Mouse (Mus musculus): ENCODE measurements around the gene Mettl26.

GRCm38 (mm10) chr17:25879750-25880149 is 4.9 kb downstream of the Mettl26 start:
- no peak for TF ChIP-seq CTCF (IDR thresholded peaks at IDR 0.05; ENCODE audit: extremely low read depth, insufficient read depth, insufficient read length, insufficient replicate concordance)
- TF ChIP-seq POLR2A (IDR thresholded peaks at IDR 0.05; ENCODE audit: low read depth, low read length) = no peak
